Mouse (Mus musculus): ENCODE measurements around the gene Tmem117. TPM values are rescaled to one million over a fixed set of nuclear protein-coding genes. Genes with fewer than 3 reads are reported as not detected.

Tmem117 gene
- polyA plus RNA-seq, 1 experiment from 2014 or later = 7.7 TPM

DNA sequence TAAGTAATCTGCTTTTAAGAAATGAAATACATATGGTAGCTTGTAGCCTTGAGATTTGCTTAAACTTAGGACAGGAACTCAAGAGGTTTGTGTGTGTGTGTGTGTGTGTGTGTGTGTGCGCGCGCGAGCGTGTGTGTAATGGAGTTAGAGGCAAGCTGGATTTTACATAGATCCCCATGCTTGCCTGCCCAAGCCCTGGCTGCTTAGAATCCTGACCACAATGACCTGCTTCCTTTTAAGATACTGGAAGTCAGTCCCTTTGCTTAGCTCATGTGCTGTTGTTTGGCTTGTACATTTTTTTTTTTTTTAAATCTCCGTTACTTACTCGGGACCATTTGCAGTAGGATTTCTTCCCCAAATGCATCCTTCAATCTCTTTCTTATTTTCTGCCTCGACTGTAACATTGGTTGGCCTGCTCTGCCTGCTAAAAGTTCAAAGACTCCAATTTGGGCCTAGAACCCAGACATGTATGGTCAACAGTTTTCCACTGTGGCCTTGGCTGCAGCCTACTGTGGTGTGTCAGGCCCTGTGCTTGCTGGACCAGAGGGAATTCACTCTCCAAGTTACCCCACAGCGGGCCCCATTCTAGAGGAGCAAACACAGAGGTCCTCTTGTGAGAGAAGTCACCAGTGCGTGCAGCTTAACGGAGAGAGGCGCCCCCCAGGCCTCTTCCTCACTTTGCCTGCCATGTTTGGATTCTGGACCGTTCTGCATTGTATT lies 29.5 kb downstream of the Tmem117 start:
- TF ChIP-seq CTCF (IDR thresholded peaks at IDR 0.05) = no peak
- no peaks in the 10 kb centered on the region for H3K27me3 ChIP-seq
- ChIA-PET POLR2A (no interaction called here), CTCF (interaction anchor here (0.9 to 1.0 kb wide), 4 partner anchors 25 to 101 kb away, joined by 3 read pairs; no protein-coding TSS in a partner anchor)
- ATAC-seq (no peak), DNase-seq (ENCODE audit: low read depth, low spot score) (no peak)
- in situ Hi-C loops (cut with MboI; ENCODE audit: low pct_unique_long_range_greater_than_20kb) = loop anchor here (10.0 kb wide), 1 partner anchor 104 kb away; no protein-coding TSS in a partner anchor

DNA sequence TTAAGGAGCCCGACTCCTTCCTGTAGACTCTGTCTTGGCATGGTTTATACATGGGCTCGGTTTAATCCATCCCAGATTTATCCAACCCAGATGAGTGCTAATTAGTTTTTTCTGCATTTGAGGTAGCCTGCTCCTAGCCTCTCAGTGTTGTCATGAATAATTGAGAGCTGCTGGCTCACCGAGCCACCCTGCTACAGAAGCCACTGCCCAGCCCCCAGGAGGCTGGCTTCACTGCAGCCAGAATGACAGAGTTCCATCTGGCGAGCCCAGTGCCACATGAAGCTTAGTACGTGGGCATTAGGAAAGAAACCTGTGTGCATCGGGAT lies 30.0 kb downstream of the Tmem117 start:
- no peaks in the 10 kb centered on the region for H3K27me3 ChIP-seq
- ChIA-PET POLR2A (no interaction called here), CTCF (interaction anchor here (0.9 kb wide), 2 partner anchors 100 to 102 kb away, joined by 3 read pairs; no protein-coding TSS in a partner anchor)
- in situ Hi-C loops (cut with MboI; ENCODE audit: low pct_unique_long_range_greater_than_20kb) = loop anchor here (10.0 kb wide), 1 partner anchor 104 kb away; no protein-coding TSS in a partner anchor
- TF ChIP-seq CTCF (IDR thresholded peaks at IDR 0.05) = no peak
- ATAC-seq (no peak), DNase-seq (ENCODE audit: low read depth, low spot score) (no peak)

DNA sequence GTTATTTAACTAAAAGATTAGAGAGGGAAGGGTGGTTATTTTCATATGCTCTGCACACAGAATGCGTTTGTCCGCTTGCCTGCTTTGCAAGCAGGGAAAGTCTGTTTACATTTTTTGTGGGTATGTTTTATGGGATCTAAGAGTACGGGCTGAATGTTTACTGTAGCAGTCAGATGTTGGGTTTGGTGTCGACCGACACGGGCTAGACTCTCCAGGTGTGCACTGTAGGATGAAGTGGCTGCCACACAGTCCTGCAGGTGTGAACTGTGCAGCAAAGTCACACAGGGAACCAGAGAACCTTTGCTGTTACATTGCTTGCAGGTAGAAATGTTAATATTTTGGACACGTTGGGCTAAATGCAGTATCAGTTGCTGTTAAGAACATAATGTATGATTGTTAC lies 31.9 kb downstream of the Tmem117 start:
- no peak for TF ChIP-seq CTCF (IDR thresholded peaks at IDR 0.05)
- ChIA-PET POLR2A (no interaction called here), CTCF (interaction anchor here (0.7 to 2.0 kb wide), 9 partner anchors 9 to 104 kb away, joined by 3 to 10 read pairs (median 4); no protein-coding TSS in a partner anchor)
- in situ Hi-C loops (cut with MboI; ENCODE audit: low pct_unique_long_range_greater_than_20kb) = no loop called here
- no peaks in the 10 kb centered on the region for H3K27me3 ChIP-seq
- DNase-seq (ENCODE audit: low read depth, low spot score) (no peak), ATAC-seq (no peak)

DNA sequence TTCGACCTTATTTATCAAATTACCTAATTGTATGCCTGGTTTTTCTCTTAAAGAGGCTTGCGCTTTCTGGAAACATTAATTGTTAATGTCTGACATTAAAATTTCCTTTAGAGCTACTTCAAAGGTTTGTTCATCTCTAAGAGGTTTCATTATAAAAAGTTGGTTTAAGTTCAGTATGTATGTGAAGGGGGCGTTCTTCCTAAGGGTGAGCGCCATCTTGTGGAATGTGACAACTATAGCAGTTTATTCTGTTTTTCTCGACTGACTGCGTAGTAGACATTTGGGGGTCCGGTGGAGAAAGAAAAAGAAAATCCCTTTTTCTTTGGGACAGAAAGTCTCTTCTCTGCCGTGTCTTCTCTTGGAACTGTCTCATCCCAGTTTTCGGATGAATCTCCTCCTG lies 32.4 kb downstream of the Tmem117 start:
- no peaks in the 10 kb centered on the region for H3K27me3 ChIP-seq
- in situ Hi-C loops (cut with MboI; ENCODE audit: low pct_unique_long_range_greater_than_20kb) = no loop called here
- ATAC-seq = peak; percentile 60
- ChIA-PET POLR2A (no interaction called here), CTCF (interaction anchor here (0.7 to 2.0 kb wide), 9 partner anchors 9 to 104 kb away, joined by 3 to 10 read pairs (median 4); no protein-coding TSS in a partner anchor)
- TF ChIP-seq CTCF (IDR thresholded peaks at IDR 0.05) = peak; percentile 73
- no peak for DNase-seq (ENCODE audit: low read depth, low spot score)

DNA sequence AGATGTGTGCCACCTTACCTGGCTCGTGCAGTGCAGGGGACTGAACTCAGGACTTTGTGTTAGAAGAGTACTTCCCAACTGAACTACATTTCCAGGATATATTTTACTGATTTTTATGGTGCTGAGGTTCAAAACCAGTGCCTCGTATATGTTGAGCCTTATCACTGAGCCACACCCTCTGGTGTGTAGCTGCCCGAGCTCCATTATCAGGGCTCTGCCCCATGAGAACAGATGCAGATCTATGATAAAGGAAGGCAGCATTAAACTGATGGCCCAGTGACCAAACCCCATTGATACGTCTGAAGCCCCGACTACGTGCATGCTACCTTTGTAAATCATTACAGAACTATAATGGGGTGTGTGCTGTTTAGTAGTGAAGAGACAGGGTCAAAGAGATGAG lies 35.6 kb downstream of the Tmem117 start:
- no peaks in the 10 kb centered on the region for H3K27me3 ChIP-seq
- TF ChIP-seq CTCF (IDR thresholded peaks at IDR 0.05) = no peak
- ATAC-seq (no peak), DNase-seq (ENCODE audit: low read depth, low spot score) (no peak)
- in situ Hi-C loops (cut with MboI; ENCODE audit: low pct_unique_long_range_greater_than_20kb) = no loop called here
- POLR2A ChIA-PET = no interaction called here
- CTCF ChIA-PET = no interaction called here

DNA sequence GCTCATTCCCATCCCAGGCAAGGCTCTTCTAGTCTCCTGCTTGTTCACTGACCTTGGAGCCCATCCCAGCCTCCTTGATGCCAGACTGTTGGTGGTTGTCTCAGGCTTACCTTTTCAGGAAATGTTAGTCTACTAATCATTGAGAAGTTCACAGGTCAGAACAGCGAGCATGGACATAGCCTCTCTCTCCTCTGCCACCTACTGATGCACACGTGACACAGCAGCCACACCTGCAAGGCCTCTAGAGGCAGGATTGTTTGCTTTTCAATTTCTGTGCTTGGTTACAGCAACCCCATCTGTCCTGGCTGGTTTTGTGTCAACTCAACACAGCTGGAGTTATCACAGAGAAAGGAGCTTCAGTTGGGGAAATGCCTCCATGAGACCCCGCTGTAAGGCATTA lies 52.1 kb downstream of the Tmem117 start:
- POLR2A ChIA-PET = no interaction called here
- in situ Hi-C loops (cut with MboI; ENCODE audit: low pct_unique_long_range_greater_than_20kb) = no loop called here
- CTCF ChIA-PET = no interaction called here
- no peak for TF ChIP-seq CTCF (IDR thresholded peaks at IDR 0.05)
- H3K27me3 ChIP-seq = no peaks in the 10 kb centered on the region
- DNase-seq (ENCODE audit: low read depth, low spot score) (no peak), ATAC-seq (no peak)

DNA sequence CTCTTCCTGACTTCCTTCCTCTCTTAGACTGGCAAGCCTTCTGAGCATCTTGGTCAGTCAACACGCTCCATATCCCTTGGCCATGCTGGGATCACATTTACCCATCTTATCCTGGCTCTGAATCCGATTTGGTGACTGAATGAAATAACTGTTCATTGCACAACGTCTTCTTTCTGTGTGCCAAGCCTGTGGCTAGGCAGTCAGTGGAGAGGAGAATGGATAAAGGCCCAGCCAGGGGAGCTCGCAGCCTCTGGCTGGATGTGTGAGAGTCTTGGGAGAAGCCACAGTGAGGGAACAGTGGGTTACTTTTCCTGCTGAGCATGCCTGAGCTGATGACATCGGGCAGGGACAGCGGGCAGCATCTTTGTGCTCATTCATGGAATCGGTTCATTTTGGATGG lies 55.2 kb downstream of the Tmem117 start:
- ChIA-PET CTCF (no interaction called here), POLR2A (no interaction called here)
- DNase-seq (ENCODE audit: low read depth, low spot score) (no peak), ATAC-seq (no peak)
- no peaks in the 10 kb centered on the region for H3K27me3 ChIP-seq
- in situ Hi-C loops (cut with MboI; ENCODE audit: low pct_unique_long_range_greater_than_20kb) = no loop called here
- TF ChIP-seq CTCF (IDR thresholded peaks at IDR 0.05) = no peak

DNA sequence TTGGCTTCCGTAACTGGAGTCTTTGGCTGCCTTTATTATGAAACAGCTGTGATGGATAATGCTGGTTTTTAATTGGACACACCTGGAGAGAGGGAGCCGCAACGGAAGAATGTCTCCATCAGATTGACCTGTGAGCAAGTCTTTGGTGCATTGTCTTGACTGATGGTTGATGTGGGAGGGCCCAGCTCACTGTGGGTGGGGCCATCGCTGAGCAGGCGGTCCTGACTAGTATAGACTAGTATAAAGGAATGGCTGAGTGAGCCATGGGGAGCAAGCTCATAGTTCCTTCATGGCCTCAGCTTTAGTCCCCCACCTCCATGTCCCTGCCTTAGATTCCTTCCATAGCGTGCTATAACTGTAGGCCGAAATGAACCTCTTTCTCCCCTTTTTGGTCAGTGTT lies 58.1 kb downstream of the Tmem117 start:
- POLR2A ChIA-PET = no interaction called here
- no peak for TF ChIP-seq CTCF (IDR thresholded peaks at IDR 0.05)
- DNase-seq (ENCODE audit: low read depth, low spot score) (no peak), ATAC-seq (no peak)
- no peaks in the 10 kb centered on the region for H3K27me3 ChIP-seq
- CTCF ChIA-PET = no interaction called here
- in situ Hi-C loops (cut with MboI; ENCODE audit: low pct_unique_long_range_greater_than_20kb) = no loop called here

DNA sequence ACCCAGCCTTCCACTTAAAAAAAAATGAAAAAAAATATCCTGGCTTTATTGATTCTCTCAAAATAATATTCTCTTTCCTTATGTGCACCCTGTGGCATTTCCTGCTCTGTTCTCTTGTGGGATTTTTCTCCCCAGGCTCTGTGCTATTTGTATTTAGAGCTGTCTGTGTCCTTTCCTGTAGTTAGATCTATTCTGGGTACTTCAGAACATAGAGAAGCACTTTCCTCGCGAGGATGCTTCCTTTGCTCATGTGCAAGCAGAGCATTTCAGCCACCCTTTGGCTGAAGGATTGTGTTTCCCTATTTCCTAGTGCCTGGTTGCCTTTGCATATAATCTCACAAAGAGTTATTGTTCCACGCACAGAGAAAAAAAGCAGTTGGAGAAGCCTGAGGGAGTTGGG lies 58.6 kb downstream of the Tmem117 start:
- ChIA-PET CTCF (no interaction called here), POLR2A (no interaction called here)
- ATAC-seq (no peak), DNase-seq (ENCODE audit: low read depth, low spot score) (no peak)
- H3K27me3 ChIP-seq = no peaks in the 10 kb centered on the region
- TF ChIP-seq CTCF (IDR thresholded peaks at IDR 0.05) = no peak
- in situ Hi-C loops (cut with MboI; ENCODE audit: low pct_unique_long_range_greater_than_20kb) = no loop called here

DNA sequence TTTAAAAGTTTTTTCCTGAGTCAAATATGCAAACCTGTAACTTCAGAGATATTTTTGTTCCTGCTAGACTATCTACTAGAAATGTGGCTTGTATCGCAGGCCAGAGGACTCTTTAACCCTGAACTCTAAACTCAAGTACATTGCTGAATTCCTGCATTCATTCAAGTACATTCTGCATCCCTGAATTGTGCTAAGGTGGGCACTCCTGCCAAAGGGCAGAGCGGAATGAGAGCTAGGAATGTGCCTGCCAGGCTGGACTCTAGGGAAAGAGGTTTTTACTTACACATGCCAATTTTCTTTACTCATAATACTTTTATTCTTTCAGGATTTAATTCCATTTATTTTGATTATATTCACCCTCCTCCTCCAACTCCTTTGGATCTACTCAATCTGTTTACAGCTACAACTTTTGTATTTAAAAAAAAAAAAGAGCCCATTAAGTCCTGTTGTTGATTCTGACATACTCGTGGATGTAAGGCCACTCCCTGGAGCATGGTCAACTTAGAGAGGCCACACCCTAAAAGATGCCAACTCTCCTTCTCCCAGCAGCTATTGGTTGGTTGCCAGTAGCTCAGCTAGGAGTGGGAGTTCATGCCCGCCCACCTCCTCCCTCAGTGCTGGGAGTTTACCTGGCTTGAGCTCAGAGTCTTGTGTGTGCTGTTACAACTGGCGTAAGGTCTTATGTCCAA lies 60.3 kb downstream of the Tmem117 start:
- no peaks in the 10 kb centered on the region for H3K27me3 ChIP-seq
- no peak for ATAC-seq
- ChIA-PET POLR2A (no interaction called here), CTCF (interaction anchor here (1.8 kb wide), 1 partner anchor 14 kb away, joined by 5 read pairs; no protein-coding TSS in a partner anchor)
- in situ Hi-C loops (cut with MboI; ENCODE audit: low pct_unique_long_range_greater_than_20kb) = no loop called here
- TF ChIP-seq CTCF (IDR thresholded peaks at IDR 0.05) = no peak
- no peak for DNase-seq (ENCODE audit: low read depth, low spot score)

DNA sequence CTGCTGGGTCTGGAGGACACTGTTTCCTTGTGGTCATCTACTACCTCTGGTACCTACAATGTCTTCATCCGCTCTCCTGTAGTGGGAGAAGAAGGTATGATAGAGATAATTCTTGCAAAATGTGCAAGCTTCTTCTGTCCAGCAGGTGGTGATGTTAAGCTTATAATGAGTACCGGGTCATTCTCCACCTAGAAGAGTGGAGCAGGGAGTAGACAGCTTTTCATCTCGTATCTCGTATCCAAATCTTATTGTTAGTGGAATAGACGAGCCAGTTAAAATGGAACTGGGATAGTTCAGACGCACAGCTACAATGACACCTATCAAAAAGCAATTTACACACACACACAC lies 60.8 kb downstream of the Tmem117 start:
- ChIA-PET POLR2A (no interaction called here), CTCF (interaction anchor here (1.8 kb wide), 1 partner anchor 13 kb away, joined by 5 read pairs; no protein-coding TSS in a partner anchor)
- DNase-seq (ENCODE audit: low read depth, low spot score) (no peak), ATAC-seq (no peak)
- in situ Hi-C loops (cut with MboI; ENCODE audit: low pct_unique_long_range_greater_than_20kb) = no loop called here
- no peaks in the 10 kb centered on the region for H3K27me3 ChIP-seq
- TF ChIP-seq CTCF (IDR thresholded peaks at IDR 0.05) = peak; percentile 34
